Comparison of ENCODE assay signal across 16 mouse cellular contexts in genomic region chr1:138908860-138909259, GRCm38 (mm10).
"Had no signal": no experiment of that assay in that cellular context is flagged by ENCODE, and none has a peak within 500 bp of the region (broad histone marks: within the 10 kb centered on the region; RNA-seq: fewer than 3 reads in every experiment).

No protein-coding gene starts in this region.

- DNase-seq: retina, postnatal 1 day; right cerebral cortex, adult 18-20 months; right cerebral cortex, postnatal 14 days; right cerebral cortex, postnatal 25 days; right cerebral cortex, postnatal 4 days; spleen, adult 18-20 months; thymus, adult 18-20 months; thymus, adult 2 months; thymus, postnatal 14 days; thymus, postnatal 25 days; thymus, postnatal 36 days; thymus, postnatal 4 days had no signal

- H3K9ac ChIP-seq: neural tube, embryonic 13.5 days; neural tube, embryonic 15.5 days; stomach, embryonic 15.5 days had no signal

- H3K4me3 ChIP-seq: neural tube, embryonic 13.5 days; neural tube, embryonic 15.5 days; stomach, embryonic 15.5 days had no signal

- H3K4me2 ChIP-seq: neural tube, embryonic 13.5 days; neural tube, embryonic 15.5 days; stomach, embryonic 15.5 days had no signal

- H3K36me3 ChIP-seq: neural tube, embryonic 13.5 days; neural tube, embryonic 15.5 days; stomach, embryonic 15.5 days had no signal

- H3K27me3 ChIP-seq: neural tube, embryonic 13.5 days; neural tube, embryonic 15.5 days; stomach, embryonic 15.5 days had no signal

- H3K4me1 ChIP-seq: neural tube, embryonic 13.5 days had no signal

- H3K9me3 ChIP-seq: neural tube, embryonic 13.5 days; neural tube, embryonic 15.5 days; stomach, embryonic 15.5 days had no signal

- H3K27ac ChIP-seq: neural tube, embryonic 13.5 days; neural tube, embryonic 15.5 days; stomach, embryonic 15.5 days; stomach, postnatal 0 days had no signal
